In the genomic region with DNA sequence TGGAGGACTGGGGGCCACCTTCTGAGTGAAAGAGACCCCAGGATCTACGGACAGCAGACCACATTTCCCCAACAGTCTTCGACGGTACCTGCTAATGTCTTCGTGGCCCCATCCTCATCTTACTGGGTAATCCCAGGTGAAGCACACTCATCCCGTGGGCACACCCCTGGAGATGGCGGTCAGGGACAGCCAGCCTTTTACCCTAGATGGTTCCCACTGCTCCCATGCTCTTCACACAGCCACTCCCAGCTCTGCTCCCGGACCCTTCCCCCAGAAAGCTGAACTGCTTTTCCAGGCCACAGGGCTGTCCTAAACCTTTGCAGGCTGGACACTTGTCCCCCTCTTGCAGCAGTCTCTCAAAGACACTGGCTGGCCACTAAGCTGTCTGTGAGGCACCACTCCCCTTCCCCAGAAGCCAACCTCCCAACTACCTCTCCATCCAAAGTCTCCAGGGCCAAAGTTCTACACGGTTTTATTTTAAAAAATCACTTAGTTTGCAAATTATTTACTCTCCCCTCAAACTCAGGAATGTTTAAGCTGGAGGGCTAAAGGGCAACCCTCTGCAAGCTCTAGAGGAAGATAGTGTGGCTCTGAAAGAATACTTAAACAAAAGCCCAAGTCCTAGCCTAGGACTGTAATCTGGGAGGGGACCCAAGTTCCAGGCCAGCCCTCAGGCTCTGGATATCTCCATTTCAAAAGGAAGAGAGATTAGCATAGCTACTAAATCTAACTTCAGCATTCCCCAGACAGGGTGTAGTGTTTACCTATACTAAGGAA, we compare ENCODE assay signal across 9 mouse cellular contexts. TPM values are rescaled to one million over a fixed set of nuclear protein-coding genes. Genes with fewer than 3 reads are reported as not detected.
DNase-seq lines count a peak whose midpoint lies in the region; ATAC-seq and TF ChIP-seq lines count a peak whose summit lies in the region.
"Had no signal": no experiment of that assay in that cellular context is flagged by ENCODE, and none has a peak within 500 bp of the region (broad histone marks: within the 10 kb centered on the region; RNA-seq: fewer than 3 reads in every experiment).

No protein-coding gene starts in this region.

- H3K4me1 ChIP-seq in E14TG2a.4 (replicated peaks; ENCODE audit: low read depth, low read length) = peaks cover 52% of the 10 kb centered on the region
- H3K4me1 ChIP-seq in hindbrain, embryonic 16.5 days (ENCODE audit: control insufficient read depth, insufficient read depth, low read depth, low read length) = peaks cover 24% of the 10 kb centered on the region
- peaks cover 37% of the 10 kb centered on the region for H3K4me1 ChIP-seq in liver, embryonic 13.5 days (replicated peaks)

- peak overlapping the region; percentile 79 for H3K4me2 ChIP-seq in hindbrain, embryonic 16.5 days (ENCODE audit: low read length)
- H3K4me2 ChIP-seq in liver, embryonic 13.5 days = peak overlapping the region; percentile 90

- ATAC-seq in hindbrain, embryonic 16.5 days = no peak
- peak; percentile 4; the same call in 1 of the 2 replicates for ATAC-seq in liver, embryonic 13.5 days (ENCODE audit: low read depth)
- no peak for ATAC-seq in frontal cortex, adult (ENCODE audit: low TSS enrichment)

- no peak overlapping the region for H3K27ac ChIP-seq in hindbrain, embryonic 16.5 days (ENCODE audit: low read depth, low read length)
- peak overlapping the region; percentile 79 for H3K27ac ChIP-seq in liver, embryonic 13.5 days

- TF ChIP-seq CTCF in E14TG2a.4 (conservative IDR thresholded peaks at IDR 0.05; ENCODE audit: low read length) = no peak

- DNase-seq in WW6 (ENCODE audit: low read depth, low spot score) = peak; percentile 34
- DNase-seq in liver, embryonic 13.5 days = no peak
- DNase-seq in c-Kit-positive CD71-positive TER-119-positive erythroid progenitor cells, embryonic 14.5 days (ENCODE audit: low spot score) = no peak
- DNase-seq in gastrocnemius, postnatal 25 days = no peak
- no peak for DNase-seq in adrenal gland, postnatal 36 days

- peaks cover 7% of the 10 kb centered on the region; the same call in 1 of the 2 replicates for H3K27me3 ChIP-seq in E14TG2a.4 (ENCODE audit: insufficient read depth, low read length)
- H3K27me3 ChIP-seq in hindbrain, embryonic 16.5 days (replicated peaks; ENCODE audit: control insufficient read depth, insufficient read depth, low read length) = no peaks in the 10 kb centered on the region
- peaks cover 12% of the 10 kb centered on the region for H3K27me3 ChIP-seq in liver, embryonic 13.5 days

- WGBS in hindbrain, embryonic 16.5 days = 66% methylated on average over 8 of the region's 8 CpGs
- 69% methylated on average over 8 of the region's 8 CpGs for WGBS in liver, embryonic 13.5 days (ENCODE audit: insufficient replicate concordance)

- H3K9ac ChIP-seq in hindbrain, embryonic 16.5 days (ENCODE audit: low read depth, low read length) = peak overlapping the region; percentile 85
- peak overlapping the region; percentile 80 for H3K9ac ChIP-seq in liver, embryonic 13.5 days

- H3K4me3 ChIP-seq in E14TG2a.4 (replicated peaks; ENCODE audit: low read length) = peak overlapping the region; percentile 93
- peak overlapping the region; percentile 65 for H3K4me3 ChIP-seq in hindbrain, embryonic 16.5 days (ENCODE audit: low read length)
- H3K4me3 ChIP-seq in liver, embryonic 13.5 days (replicated peaks) = peak overlapping the region; percentile 74

- H3K36me3 ChIP-seq in E14TG2a.4 (ENCODE audit: insufficient read depth, low read length) = peaks cover 40% of the 10 kb centered on the region
- H3K36me3 ChIP-seq in hindbrain, embryonic 16.5 days (ENCODE audit: control insufficient read depth, insufficient read depth, low read length) = peaks cover 18% of the 10 kb centered on the region
- H3K36me3 ChIP-seq in liver, embryonic 13.5 days = peaks cover 33% of the 10 kb centered on the region

- no peaks in the 10 kb centered on the region for H3K9me3 ChIP-seq in E14TG2a.4 (ENCODE audit: low read length)
- H3K9me3 ChIP-seq in hindbrain, embryonic 16.5 days (ENCODE audit: control insufficient read depth, low read length) = no peaks in the 10 kb centered on the region
- no peaks in the 10 kb centered on the region for H3K9me3 ChIP-seq in liver, embryonic 13.5 days (replicated peaks)

RNA-seq across cellular contexts. Expression of a gene that starts 1.2 kb away (rescaled TPM):
- polyA plus RNA-seq in hindbrain, embryonic 16.5 days (2015; fragmentation: Nextera tagmentation; extraction: Ambion mirVana) = 153 and 186 TPM in 2 replicates
- polyA plus RNA-seq in liver, embryonic 13.5 days (2015; fragmentation: Nextera tagmentation; extraction: Ambion mirVana) = 64.0 and 76.5 TPM in 2 replicates
- total RNA-seq in gastrocnemius, postnatal 25 days (2021) = 10 to 100 TPM; 22.2 to 35.2 TPM
- total RNA-seq in adrenal gland, postnatal 36 days (2021) = 100 to 1,000 TPM; 110 to 120 TPM

RNA-seq across cellular contexts. Expression of a gene that starts 47.8 kb away (rescaled TPM):
- polyA plus RNA-seq in hindbrain, embryonic 16.5 days (2015; fragmentation: Nextera tagmentation; extraction: Ambion mirVana) = 12.0 and 12.5 TPM in 2 replicates
- polyA plus RNA-seq in liver, embryonic 13.5 days (2015; fragmentation: Nextera tagmentation; extraction: Ambion mirVana) = 0.13 and 0.16 TPM in 2 replicates
- 10 to 100 TPM; 19.9 to 29.3 TPM for total RNA-seq in gastrocnemius, postnatal 25 days (2021)
- 10 to 100 TPM; 10.6 to 20.9 TPM for total RNA-seq in adrenal gland, postnatal 36 days (2021)
- total RNA-seq: neutrophil, adult 5-6 weeks had no signal
